Mouse (Mus musculus): ENCODE measurements around the gene Svopl.

DNA sequence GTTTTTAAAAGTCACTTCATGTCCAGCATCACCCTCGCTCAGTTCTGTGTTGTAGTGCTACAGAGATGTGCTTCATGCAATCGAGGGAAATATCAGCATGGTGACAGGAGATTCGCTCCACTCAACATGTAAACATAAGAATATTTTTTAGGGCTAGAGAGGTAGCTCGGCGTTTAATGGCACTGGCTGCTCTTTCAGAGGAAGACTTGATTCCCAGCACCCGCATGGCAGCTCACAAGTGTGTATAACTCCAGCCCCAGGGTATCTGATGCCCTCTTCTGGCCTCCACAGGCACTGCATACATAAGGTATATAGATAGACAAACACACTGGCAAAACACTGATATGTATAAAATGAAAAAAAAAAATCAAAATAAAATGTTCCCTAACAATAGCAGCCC is 2.8 kb upstream of the Svopl start:
- TF ChIP-seq CTCF (IDR thresholded peaks at IDR 0.05; ENCODE audit: low read depth) (peak; percentile 28; the same call in 1 of the 2 replicates), EP300 (optimal IDR thresholded peaks at IDR 0.05) (no peak)

All from stomach, postnatal 0 days (tissue).